Mouse (Mus musculus) lung, postnatal 0 days (tissue): ENCODE measurements at regions not wholly inside any gene's neighbourhood (a gene's known extent, or its start where the extent isn't known, plus 50 kb on each side); places are given as distances from the start of the nearest gene placed in this dataset.

Experiments
- CTCF ChIP-seq: IDR thresholded peaks from 2 replicates; pipeline ENCODE4 v1.5.1; 2016; ENCODE audit warnings: antibody characterized with exemption, mild to moderate bottlenecking
- EP300 ChIP-seq: IDR thresholded peaks from 2 replicates; pipeline ENCODE4 v1.6.1; 2016; ENCODE audit warnings: antibody characterized with exemption, mild to moderate bottlenecking, control low read depth

GRCm38 (mm10) chr7:110715110-110715509 is 52.9 kb upstream of the Ampd3 start:
- TF ChIP-seq CTCF (no peak), EP300 (no peak)
